Mouse (Mus musculus) kidney, adult 2 months (tissue): ENCODE results near the gene Il17rd.

Source experiments
- CTCF ChIP-seq: fragments of 200-500 bp; conservative IDR thresholded peaks from 2 replicates; pipeline ENCODE4 v1.5.1; 2011; ENCODE audit warnings: low read depth, mild to moderate bottlenecking, control low read depth, low read length, moderate library complexity, mixed read lengths; ENCODE audit not compliant: insufficient read depth, insufficient read length
- POLR2A ChIP-seq: fragments of 200-500 bp; IDR thresholded peaks from one replicate; pipeline ENCODE4 v1.6.1; 2011; ENCODE audit warnings: low read depth, low read length, control low read depth

DNA sequence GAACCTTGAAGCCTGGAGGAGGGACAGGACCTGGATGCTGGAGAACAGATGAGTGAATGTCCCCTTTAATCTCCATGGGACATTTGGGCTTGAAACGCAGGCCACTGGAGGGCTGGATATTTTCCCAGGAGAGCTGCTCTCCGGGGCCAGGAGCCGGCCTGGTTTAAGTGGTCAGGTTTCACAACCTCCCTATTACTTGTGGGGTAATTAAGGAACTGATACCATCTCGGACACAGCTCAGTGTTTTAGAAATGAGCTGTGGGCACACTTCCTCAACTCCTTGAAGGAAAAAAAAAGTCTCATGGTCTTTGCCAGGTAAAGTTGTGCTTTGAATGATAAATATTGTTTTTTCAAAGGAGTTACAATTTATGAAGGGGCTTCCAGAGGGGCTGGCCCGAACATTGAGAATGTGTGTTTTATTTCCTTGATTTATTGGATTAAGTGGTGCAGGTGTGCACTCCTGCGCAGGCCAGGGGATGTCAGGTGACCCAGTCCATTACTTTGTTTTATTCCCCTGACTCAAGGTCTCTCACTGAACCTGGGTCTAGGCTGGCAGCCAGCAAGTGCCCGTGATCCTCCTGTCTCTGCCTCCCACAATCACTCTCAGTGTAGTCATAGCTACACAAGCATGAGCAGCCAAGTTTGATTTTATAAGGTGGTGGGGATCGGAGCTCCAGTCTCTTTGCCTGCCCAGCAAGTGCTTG, 3.7 kb downstream of the Il17rd start:
- TF ChIP-seq POLR2A (no peak), CTCF (no peak)
